Mouse (Mus musculus): ENCODE measurements around the gene Pex3.

DNA sequence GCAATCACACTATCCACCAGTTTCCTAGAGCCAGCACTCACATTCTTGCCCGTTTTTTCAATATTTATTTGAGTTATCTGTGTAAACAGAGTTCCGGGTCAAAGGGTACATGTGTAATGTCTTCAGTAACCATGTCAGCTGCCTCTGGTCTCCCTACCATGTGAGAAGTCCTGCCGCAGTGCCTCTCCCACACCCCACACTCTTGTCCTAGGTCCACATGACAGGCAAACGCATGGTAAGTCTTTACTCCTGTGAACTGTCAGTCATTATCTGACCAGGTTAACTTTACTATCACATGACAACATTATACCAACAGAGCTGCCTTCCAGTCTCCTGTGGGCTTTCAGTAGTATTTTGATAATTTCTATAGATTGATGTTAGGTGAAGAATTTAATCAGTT is 24.8 kb downstream of the Pex3 start:
- TF ChIP-seq POLR2A (IDR thresholded peaks at IDR 0.05; ENCODE audit: control insufficient read depth, low read depth, low read length) (no peak), CTCF (IDR thresholded peaks at IDR 0.05; ENCODE audit: control insufficient read depth, insufficient read depth, insufficient replicate concordance, low read depth, low read length) (no peak)
